Mouse (Mus musculus): ENCODE measurements around the gene AI467606.

Gene AI467606

DNA sequence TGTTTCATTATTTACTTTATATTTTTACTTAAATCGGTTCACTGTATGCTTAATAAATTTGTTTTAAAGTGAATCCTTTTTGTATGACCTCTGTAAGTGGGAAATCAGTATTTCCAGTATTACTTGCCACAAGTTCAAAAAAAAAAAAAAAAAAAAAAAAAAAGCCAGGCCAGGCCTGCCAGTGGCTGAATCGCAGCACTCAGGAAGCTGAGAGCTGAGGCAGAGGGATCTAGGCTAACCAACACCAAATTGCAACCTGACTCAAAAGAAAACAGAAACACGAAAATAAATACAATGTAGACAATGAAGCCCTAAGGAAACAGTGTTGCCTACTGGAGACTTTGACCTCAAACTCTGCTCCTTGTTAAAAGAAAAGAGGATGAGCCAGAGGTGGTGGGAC, 2.8 kb downstream of the AI467606 start:
- no peak for DNase-seq (ENCODE audit: extremely low spot score, low spot score)

DNA sequence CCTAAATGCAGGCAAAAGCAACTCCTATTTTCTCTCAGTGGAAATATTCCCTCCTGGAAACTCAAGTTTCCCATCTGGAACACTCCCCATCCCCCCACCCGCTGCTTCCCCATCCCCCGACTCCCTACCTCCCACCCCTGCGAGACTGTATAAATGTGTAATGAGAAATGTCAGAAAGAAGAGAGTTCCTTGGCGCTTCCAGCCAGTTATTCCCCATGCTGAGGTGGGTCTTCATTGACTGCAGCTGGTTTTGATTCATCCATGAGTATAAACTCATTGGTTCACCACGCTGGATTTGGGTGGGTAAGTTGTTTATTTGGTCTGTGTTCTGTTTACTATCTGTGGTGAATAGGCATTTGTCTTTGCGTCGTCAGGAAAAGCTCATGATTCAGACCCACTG, 5.3 kb downstream of the AI467606 start:
- DNase-seq (ENCODE audit: extremely low spot score, low spot score): no peak

DNA sequence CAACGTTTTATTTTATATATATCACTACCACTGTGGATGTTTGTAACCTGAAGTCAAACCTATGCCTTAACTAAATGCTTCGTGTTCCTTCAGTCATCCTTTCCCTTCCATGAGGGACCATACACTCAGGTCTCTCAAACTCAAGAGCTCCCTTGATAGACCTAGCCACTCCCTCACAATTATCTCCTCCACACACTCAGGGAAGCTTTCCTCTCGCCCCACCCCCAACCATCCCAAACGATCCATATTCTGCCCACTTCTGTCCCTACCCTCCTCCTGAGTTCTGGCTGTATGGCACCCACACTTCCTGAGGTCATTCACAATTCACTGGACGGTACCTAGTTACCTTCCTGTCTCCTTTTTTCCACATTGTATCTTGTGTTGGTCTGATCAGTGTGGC, 7.4 kb downstream of the AI467606 start:
- DNase-seq (ENCODE audit: extremely low spot score, low spot score): no peak

DNA sequence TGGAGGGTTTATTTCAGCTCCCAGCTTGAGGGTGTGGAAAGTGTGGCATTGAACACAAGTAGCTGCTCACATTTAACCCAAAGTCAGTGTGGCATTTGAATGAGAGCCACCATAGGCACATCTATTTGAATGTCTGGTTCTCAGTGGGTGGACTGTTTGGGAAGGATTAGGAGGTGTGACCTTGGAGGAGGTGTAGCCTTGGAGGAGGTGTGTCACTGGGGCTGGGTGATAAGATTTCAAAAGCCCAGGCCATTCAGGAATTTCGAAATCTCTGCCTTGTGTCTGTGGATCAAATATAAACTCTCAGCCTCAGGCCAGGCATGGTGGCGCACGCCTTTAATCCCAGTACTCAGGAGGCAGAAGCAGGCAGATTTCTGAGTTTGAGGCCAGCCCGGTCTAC, 7.8 kb downstream of the AI467606 start:
- DNase-seq (ENCODE audit: extremely low spot score, low spot score): no peak

DNA sequence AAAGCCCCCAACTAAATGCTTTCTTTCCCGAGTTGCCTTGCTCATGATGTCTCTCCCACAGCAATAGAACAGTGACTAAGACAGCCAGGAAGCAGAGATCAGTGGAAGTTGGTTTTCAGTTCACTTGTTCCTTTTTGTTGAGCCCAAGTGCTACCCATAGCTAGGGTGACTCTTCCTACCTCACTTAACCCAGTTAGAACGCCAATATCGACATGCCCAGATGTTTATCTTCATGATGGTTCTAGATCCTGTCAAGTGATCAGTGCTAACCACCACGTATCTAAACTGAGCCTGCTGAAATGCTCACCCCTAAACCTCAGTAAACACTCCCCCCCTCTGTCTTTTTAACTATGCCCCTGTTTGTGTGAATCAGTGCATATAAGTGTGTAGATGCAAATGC, 8.4 kb downstream of the AI467606 start:
- no peak for DNase-seq (ENCODE audit: extremely low spot score, low spot score)

DNA sequence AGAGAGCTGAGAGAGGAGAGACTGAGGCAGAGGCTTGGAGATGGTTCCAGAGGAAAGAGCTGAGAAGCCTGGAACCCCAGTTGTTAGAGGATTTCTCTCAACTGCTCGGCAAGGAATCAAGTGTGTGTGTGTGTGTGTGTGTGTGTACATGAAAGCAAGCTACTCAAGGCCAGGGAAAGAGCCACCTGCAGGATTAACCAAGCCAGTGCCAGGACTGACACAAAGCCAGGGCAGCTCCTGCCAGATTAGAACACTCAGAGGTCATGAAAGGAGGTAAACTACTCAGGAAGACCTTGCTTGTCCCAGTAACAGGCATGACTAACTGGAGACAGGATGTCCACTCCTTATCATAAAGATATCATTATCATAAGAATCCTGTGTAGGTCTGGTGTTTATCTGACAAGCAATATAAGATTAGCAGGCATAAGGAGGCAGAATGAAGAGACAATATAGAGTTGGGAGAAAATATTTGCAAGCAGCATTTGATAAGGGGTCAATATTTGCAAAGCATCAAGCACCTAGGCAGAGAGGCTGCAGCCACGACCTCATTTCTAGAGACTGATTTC, 10.4 kb downstream of the AI467606 start:
- DNase-seq (ENCODE audit: extremely low spot score, low spot score): no peak

DNA sequence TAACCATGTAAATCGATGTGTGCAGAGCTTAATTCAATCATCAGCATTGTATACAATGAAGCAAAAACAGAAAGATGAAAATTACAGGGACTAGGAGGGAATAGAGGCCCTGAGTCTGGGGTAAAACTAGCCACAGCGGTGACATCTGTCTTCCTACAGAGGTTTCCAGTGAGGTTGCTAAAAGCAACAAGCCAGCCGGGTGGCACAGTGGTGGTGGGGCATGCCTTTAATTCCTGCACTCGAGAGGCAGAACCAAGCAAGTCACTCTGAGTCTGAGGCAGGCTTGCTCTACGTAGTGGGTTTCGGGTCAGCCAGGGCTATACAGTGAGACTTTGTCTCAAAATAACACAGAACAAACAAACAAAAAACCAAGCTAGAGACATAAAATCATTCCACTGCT, 11.0 kb downstream of the AI467606 start:
- no peak for DNase-seq (ENCODE audit: extremely low spot score, low spot score)

DNA sequence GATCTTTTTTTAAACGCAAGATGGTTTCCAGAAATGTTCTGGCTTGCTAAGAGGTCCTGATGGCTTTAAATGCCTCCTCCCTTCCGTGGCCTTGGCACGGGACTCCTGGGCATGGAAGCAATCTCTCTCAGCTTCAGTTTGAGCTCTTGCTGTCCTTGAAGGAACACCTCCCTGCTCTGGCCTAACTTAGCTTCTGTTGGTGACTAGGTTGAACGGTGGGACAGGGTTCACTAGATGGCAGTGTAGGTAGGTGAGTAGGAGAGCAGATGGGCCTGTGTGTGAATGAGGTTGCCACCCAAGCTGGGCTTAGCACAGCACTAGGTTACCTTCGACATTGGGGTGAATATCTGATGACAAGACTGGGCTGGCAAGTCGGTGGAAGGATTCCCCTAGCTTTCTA, 12.8 kb downstream of the AI467606 start:
- no peak for DNase-seq (ENCODE audit: extremely low spot score, low spot score)

DNA sequence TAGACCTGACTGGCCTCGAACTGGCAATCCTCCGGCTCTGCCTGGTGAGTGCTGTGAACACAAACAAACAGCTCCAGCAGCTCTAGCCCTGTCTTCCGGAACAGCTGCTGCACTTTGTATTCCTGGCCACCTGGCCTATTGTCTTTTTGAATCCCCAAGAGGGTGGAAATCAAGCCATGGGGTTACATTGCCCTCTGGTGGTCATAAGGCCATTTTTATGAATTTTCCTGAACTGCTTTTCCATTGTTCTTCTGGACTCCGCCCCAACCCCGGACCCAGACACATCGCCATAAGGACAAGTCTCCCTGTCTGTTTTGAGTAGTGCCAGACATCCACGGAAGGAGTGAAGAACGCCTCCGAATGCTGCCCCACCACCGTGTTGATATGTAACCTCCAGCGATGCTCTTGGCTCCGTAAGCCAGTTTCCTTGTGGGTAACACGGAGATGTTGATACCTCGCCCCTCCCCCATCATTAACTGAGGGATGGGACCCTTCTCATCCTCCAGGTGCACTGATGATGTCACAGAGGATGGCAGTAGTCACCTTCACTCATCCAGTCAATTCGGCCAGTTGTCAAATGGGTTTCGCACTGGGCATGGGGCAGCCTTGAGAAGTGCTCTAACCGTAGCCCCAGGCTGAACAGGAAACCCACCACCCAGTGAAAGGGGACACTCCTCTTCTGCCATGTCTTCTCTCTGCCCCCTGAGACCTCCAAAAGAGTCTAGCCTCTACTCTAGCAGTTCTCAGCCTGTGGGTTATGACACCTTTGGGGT, 13.6 kb downstream of the AI467606 start:
- DNase-seq (ENCODE audit: extremely low spot score, low spot score): peak; percentile 87

DNA sequence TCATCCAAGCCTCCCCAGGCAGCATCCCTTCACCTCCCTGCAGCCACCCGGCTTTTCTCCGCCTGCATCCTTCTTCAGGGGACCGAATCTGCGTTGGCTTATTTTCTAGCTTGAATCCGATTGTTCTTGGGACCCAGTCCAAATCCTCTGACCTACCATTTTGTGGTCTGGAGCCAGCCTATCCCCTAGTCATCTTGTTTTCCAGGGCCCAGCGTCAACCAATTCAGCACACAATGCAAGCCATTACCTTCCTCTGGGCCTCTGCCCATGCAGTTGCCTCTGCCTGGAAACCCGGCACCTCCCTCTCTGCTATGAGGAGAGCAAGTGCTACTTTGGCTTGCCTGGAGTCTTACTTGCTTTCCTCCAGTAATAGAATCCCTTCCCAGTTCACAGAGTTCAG, 14.4 kb downstream of the AI467606 start:
- DNase-seq (ENCODE audit: extremely low spot score, low spot score): no peak

DNA sequence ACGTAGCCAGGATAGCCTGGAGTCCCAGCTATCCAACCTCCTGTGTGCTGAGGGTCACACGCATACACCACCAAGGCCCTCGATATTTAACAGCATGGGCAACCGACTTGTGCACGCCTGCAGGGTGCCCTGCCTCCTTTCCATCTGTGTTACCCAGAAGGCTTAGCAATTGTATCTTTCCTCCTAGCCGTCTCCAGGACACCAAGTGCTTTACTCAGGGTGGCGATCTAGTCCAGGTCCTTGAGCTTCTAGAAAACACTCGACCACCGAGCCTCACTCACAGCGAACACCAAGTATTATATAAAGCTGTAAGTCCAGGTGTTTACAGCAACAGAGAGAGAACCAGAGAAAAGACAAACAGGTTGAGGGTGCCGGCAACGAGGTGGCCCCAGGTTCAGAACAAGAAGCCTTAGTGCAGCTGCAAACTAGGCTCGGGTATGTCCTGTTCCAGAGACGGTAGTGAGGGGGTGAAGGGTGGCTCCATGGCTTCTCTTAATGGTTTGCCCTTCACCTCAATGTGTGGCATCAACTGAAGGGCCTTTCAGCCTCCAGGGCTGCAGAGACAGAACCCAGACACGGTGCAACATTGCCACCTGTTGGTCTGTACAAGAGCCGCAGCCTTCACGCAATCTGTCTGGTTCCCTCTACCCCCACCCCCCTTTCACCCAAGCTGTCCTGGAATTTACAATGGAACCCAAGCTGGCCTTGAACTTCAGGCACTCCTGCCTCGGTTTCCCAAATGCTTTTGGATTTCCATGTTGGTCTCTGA, 19.3 kb downstream of the AI467606 start:
- DNase-seq (ENCODE audit: extremely low spot score, low spot score): peak; percentile 71

DNA sequence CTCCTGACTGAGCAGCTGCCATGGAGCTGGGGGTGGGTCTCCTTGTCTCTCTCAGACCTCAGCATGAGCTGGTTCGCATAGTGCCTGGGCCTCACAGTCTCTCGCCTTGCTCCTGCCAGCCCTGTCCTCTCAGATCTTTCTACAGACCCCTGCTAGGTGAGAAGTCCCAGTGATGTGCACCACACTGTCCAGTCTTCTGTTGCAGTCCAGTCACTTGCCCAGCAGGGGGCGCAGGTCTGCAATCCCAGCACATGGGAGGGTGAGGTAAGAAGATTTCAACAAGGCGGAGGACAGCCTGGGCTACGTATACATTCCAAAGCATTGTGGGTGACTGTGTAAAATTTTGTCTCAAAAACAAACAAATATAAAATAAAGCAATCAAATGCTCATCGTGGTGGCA, 20.3 kb downstream of the AI467606 start:
- DNase-seq (ENCODE audit: extremely low spot score, low spot score): peak; percentile 66

DNA sequence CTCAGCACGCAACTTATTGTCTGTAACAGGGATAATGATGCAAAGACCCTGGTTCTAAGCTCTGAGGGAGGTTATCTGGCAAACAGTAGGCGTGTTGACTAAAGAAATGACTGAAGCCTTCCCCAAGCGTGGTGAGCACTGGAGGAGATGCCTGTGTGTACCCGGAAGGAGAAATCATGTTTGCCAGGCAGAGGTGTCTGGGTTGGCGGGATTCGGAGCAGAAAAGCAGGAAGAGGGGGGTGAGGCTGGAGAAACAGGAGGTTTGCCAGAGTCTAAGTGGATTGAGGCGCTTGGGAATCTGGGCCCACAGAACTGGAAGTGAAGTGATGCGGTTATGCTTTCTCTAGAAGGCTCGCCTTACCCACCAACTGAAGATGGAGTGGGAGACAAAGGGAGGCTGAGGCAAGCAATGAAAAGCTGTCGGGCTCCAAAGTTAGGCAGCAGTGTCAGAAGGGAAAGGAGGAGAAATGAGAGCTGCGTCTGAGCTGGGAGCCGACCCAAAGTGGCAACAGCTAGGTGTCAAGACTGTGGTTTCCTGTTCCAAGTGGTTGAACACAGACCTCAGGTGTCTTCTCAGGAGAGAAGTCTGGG, 21.2 kb downstream of the AI467606 start:
- no peak for DNase-seq (ENCODE audit: extremely low spot score, low spot score)

DNA sequence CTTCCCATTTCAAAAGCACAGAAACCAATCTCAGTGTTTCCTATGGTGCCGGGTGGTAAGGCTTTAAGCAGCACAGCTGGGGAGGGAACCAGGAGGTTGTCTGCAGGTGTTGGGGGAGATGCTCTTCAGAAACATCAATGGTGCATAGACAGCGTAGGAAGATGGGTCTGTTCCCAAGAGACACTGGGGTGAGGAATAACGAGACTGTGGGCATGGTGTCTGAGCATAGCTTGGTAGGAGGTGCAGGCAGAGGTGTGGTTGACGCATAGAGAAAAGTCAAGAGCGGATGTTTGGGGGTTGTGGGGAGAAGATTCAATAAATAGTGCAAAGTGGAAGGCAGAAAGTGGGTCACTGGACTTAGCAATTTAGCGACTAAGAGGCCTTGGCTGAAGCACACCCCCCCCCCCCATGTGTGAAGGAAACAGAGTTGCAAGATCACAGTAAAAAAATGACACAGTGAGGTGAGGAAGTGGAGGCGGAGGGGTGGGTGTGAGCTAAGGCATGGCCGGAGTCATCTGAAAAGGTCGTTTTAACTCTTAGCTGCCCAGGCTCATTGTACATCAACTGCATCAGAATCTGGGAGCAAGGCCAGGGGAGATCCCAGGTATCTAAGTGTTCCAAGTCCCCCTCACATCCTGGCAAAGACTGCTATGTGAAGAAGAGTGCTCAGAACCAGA, 21.9 kb downstream of the AI467606 start:
- no peak for DNase-seq (ENCODE audit: extremely low spot score, low spot score)

DNA sequence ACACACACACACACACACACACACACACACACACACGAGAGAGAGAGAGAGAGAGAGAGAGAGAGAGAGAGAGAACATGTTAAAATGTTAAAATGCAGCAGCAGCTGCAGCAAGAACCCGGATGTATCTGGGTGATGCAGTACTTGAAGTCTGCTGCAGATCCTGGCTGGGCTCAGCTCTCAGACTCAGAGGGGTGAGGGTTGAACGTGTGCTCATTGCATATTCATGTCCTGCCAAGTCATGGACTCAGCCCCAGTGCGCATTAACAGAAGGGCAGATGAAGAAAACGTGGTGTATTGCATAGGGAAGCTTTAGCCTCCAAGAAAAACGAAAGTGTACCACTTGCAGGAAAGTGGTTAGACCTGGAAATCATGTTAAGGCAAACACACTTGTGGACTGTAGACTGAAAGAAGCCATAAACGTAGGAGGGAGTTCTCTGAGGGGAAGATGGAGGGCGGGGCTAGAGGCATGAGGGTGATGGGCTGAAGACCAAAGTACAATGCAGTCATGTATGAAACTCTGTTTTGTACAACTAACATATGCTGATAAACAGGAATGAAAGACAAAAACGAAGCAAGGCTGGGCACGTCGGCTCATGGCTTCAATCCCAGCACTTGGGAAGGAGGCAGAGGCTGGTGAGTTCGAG, 22.6 kb downstream of the AI467606 start:
- DNase-seq (ENCODE audit: extremely low spot score, low spot score): no peak

DNA sequence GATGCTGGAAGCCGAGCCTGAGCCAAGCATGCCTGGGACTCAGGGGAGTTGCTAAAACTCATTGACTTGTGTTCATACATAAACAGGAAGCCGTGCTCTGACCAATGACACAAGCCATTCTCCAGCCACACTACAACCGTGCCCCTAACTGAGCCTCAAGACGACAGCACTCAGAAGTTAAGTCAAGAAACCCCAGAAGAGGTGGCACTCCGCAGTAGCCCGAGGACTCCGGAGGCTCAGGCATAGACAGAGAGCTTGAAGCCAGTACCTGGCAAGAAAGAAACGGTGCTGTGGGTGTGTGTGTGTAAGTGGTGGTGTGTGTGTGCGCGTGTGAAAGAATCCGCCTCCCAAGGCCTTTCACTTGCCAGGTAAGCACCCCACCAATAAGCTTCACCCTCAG, 23.8 kb downstream of the AI467606 start:
- DNase-seq (ENCODE audit: extremely low spot score, low spot score): no peak

DNA sequence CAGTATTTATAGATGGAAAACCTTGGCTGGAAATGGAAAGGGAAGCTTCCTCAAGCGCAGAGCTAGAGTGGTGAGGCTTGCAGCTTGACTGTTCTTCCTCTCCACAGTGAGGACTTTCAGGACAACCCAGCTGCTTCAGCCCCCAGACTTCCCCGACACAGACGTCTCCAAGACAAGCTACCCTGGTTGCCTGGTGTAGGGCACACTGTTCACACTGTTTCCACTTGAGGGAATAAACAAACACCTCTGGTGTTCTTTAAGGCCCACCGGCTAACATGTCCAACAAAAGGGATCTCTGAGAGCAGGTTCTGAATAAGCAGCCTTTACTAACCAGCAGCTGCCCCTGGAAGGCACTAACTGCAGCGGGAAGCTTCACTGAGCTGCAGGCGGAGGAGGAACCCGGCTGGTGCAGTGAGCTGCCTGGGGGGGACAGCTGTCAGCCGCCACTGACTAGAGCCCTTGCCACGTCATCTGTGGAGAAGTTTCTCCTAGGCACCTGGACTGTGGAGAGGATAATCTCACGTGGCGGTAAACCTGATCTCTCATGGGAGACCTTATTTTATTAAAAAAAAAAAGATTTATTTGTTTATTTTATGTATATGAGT, 25.3 kb downstream of the AI467606 start:
- no peak for DNase-seq (ENCODE audit: extremely low spot score, low spot score)

DNA sequence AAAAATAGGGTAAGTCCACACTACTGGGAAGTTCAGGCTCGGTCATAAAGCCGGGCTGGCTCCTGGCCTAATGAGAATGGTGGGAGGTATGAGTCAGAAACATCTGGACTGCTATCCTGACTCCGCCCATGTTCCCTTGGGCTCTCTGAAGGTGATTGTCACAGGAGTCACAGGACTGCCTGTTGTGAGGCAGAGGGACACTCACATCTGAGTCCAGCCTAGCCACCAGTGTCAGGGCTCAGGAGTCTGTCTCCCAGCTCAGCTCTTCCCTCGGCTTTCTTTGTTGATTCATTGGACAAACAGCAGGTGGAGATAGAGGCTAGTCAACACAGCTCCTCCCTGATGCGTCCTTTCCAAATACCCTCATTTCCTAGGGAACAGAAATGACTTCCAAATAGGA, 26.8 kb downstream of the AI467606 start:
- no peak for DNase-seq (ENCODE audit: extremely low spot score, low spot score)

DNA sequence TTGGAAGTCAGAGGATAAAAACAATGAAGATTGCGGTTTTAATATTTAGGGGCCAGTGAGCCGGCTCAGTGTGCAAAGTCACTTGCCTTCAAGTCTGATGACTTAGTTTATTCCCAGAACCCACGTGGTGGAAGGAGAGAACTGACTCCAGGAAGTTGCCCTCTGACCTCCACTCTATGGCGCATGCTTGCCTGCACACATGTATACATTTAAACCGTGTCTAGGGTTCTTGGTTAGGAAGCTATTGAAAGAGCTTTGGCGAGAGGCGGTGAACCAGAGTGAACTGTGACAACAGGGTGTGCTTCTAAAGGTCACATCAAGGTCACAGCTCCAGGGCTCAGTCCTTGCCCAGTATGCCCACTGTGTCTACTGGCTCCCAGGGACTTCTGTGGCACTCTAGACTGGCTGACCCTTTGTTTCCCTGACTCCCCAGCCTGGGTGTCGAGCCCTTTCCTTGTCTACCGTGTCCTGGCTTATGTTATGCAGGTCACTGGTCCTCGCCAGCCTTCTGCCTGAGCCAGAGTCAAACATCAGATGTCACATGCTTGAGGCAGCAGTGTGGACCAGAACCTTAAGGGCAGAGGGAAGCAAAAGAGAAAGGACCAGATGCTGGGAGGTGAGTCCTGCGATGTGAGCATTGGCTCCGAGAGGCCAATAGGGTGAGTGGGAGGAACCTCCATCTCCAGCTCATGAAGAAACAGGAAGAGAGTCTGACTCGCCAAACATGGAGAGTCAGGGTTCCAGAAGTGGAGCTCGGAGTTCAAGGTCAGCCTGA, 27.7 kb downstream of the AI467606 start:
- no peak for DNase-seq (ENCODE audit: extremely low spot score, low spot score)

Measured in neural tube, embryonic 10.5 days (tissue).